Mouse (Mus musculus): Measurements from ENCODE around the gene Parp8. TPM values are rescaled to one million over a fixed set of nuclear protein-coding genes. Genes with fewer than 3 reads are reported as not detected.

The Parp8 gene
- total and polyA plus RNA-seq, 2 experiments from 2014 or later: 24.5 to 40.0 TPM

GRCm38 (mm10) chr13:116949527-116949926 lies 75.8 kb downstream of the Parp8 start:
- TF ChIP-seq CTCF (IDR thresholded peaks at IDR 0.05): no peak
- WGBS: 50% methylated on average over 4 of the region's 4 CpGs

GRCm38 (mm10) chr13:116949056-116949455 lies 76.3 kb downstream of the Parp8 start:
- Histone ChIP-seq H3K27me3 (ENCODE audit: insufficient read depth, low read length) (no peaks in the 10 kb centered on the region), H3K4me2 (ENCODE audit: low read depth, low read length, poor library complexity, severe bottlenecking) (no peak overlapping the region), H3K9me3 (ENCODE audit: low read length) (no peaks in the 10 kb centered on the region), H3K36me3 (ENCODE audit: insufficient read depth, low read length) (no peaks in the 10 kb centered on the region), H3K4me3 (ENCODE audit: low read depth, low read length) (no peak overlapping the region), H3K27ac (ENCODE audit: low read depth, low read length) (no peak overlapping the region), H3K4me1 (ENCODE audit: insufficient read depth, low read length) (no peaks in the 10 kb centered on the region; the same call in 1 of the 2 replicates), H3K9ac (replicated peaks; ENCODE audit: low read length, poor library complexity, severe bottlenecking) (no peak overlapping the region)
- no peak for TF ChIP-seq CTCF (IDR thresholded peaks at IDR 0.05)
- 85% methylated on average over 6 of the region's 6 CpGs for WGBS
- DNase-seq (ENCODE audit: low spot score) (no peak), ATAC-seq (ENCODE audit: low FRiP score) (no peak)

More at GRCm38 (mm10) chr13:116949527-116949926, 75.8 kb downstream of the Parp8 start:
- Histone ChIP-seq H3K27me3 (ENCODE audit: insufficient read depth, low read length) (no peaks in the 10 kb centered on the region), H3K36me3 (ENCODE audit: insufficient read depth, low read length) (no peaks in the 10 kb centered on the region), H3K4me3 (ENCODE audit: low read depth, low read length) (no peak overlapping the region), H3K27ac (ENCODE audit: low read depth, low read length) (no peak overlapping the region), H3K4me1 (ENCODE audit: insufficient read depth, low read length) (no peaks in the 10 kb centered on the region; the same call in 1 of the 2 replicates), H3K9me3 (ENCODE audit: low read length) (no peaks in the 10 kb centered on the region), H3K9ac (replicated peaks; ENCODE audit: low read length, poor library complexity, severe bottlenecking) (no peak overlapping the region), H3K4me2 (ENCODE audit: low read depth, low read length, poor library complexity, severe bottlenecking) (no peak overlapping the region)
- DNase-seq (ENCODE audit: low spot score) (no peak), ATAC-seq (ENCODE audit: low FRiP score) (no peak)

GRCm38 (mm10) chr13:116948299-116948659 lies 77.1 kb downstream of the Parp8 start:
- no peak overlapping the region for H3K27ac ChIP-seq (ENCODE audit: low read depth, low read length)
- ATAC-seq (ENCODE audit: low FRiP score) (no peak), DNase-seq (ENCODE audit: low spot score) (no peak)
- H3K4me2 ChIP-seq (ENCODE audit: low read depth, low read length, poor library complexity, severe bottlenecking): no peak overlapping the region
- no peak overlapping the region for H3K9ac ChIP-seq (replicated peaks; ENCODE audit: low read length, poor library complexity, severe bottlenecking)
- no peak for TF ChIP-seq CTCF (IDR thresholded peaks at IDR 0.05)
- no peaks in the 10 kb centered on the region for H3K9me3 ChIP-seq (ENCODE audit: low read length)
- 65% methylated on average over 5 of the region's 5 CpGs for WGBS
- H3K36me3 ChIP-seq (ENCODE audit: insufficient read depth, low read length): no peaks in the 10 kb centered on the region
- no peaks in the 10 kb centered on the region; the same call in 1 of the 2 replicates for H3K4me1 ChIP-seq (ENCODE audit: insufficient read depth, low read length)
- H3K4me3 ChIP-seq (ENCODE audit: low read depth, low read length): no peak overlapping the region
- H3K27me3 ChIP-seq (ENCODE audit: insufficient read depth, low read length): no peaks in the 10 kb centered on the region

GRCm38 (mm10) chr13:116947611-116948298 lies 77.6 kb downstream of the Parp8 start:
- Histone ChIP-seq H3K27me3 (ENCODE audit: insufficient read depth, low read length) (no peaks in the 10 kb centered on the region), H3K4me1 (ENCODE audit: insufficient read depth, low read length) (no peaks in the 10 kb centered on the region; the same call in 1 of the 2 replicates), H3K36me3 (ENCODE audit: insufficient read depth, low read length) (no peaks in the 10 kb centered on the region), H3K4me3 (ENCODE audit: low read depth, low read length) (no peak overlapping the region), H3K9ac (replicated peaks; ENCODE audit: low read length, poor library complexity, severe bottlenecking) (no peak overlapping the region), H3K27ac (ENCODE audit: low read depth, low read length) (no peak overlapping the region), H3K9me3 (ENCODE audit: low read length) (no peaks in the 10 kb centered on the region), H3K4me2 (ENCODE audit: low read depth, low read length, poor library complexity, severe bottlenecking) (no peak overlapping the region)
- WGBS: 60% methylated on average over 9 of the region's 9 CpGs
- TF ChIP-seq CTCF (IDR thresholded peaks at IDR 0.05): no peak
- ATAC-seq (ENCODE audit: low FRiP score): no peak
- no peak for DNase-seq (ENCODE audit: low spot score)

- 82% methylated on average over 4 of the region's 4 CpGs for WGBS
- H3K4me3 ChIP-seq (ENCODE audit: low read depth, low read length): no peak overlapping the region
- no peak for ATAC-seq (ENCODE audit: low FRiP score)
Observed at GRCm38 (mm10) chr13:116946566-116946965, 78.8 kb downstream of the Parp8 start.

GRCm38 (mm10) chr13:116941280-116942015 lies 83.9 kb downstream of the Parp8 start:
- no peak for TF ChIP-seq CTCF (IDR thresholded peaks at IDR 0.05)
- Histone ChIP-seq H3K36me3 (ENCODE audit: insufficient read depth, low read length) (no peaks in the 10 kb centered on the region), H3K9ac (replicated peaks; ENCODE audit: low read length, poor library complexity, severe bottlenecking) (no peak overlapping the region), H3K4me1 (ENCODE audit: insufficient read depth, low read length) (no peaks in the 10 kb centered on the region), H3K27me3 (ENCODE audit: insufficient read depth, low read length) (no peaks in the 10 kb centered on the region), H3K27ac (ENCODE audit: low read depth, low read length) (no peak overlapping the region), H3K9me3 (ENCODE audit: low read length) (no peaks in the 10 kb centered on the region), H3K4me2 (ENCODE audit: low read depth, low read length, poor library complexity, severe bottlenecking) (no peak overlapping the region), H3K4me3 (ENCODE audit: low read depth, low read length) (no peak overlapping the region)
- 55% methylated on average over 13 of the region's 13 CpGs for WGBS
- no peak for ATAC-seq (ENCODE audit: low FRiP score)
- DNase-seq (ENCODE audit: low spot score): no peak

More at GRCm38 (mm10) chr13:116946566-116946965, 78.8 kb downstream of the Parp8 start:
- no peaks in the 10 kb centered on the region for H3K36me3 ChIP-seq (ENCODE audit: insufficient read depth, low read length)
- H3K4me2 ChIP-seq (ENCODE audit: low read depth, low read length, poor library complexity, severe bottlenecking): no peak overlapping the region
- H3K27ac ChIP-seq (ENCODE audit: low read depth, low read length): no peak overlapping the region
- no peaks in the 10 kb centered on the region; the same call in 1 of the 2 replicates for H3K4me1 ChIP-seq (ENCODE audit: insufficient read depth, low read length)
- no peak for TF ChIP-seq CTCF (IDR thresholded peaks at IDR 0.05)
- DNase-seq (ENCODE audit: low spot score): no peak
- no peaks in the 10 kb centered on the region for H3K27me3 ChIP-seq (ENCODE audit: insufficient read depth, low read length)
- no peak overlapping the region for H3K9ac ChIP-seq (replicated peaks; ENCODE audit: low read length, poor library complexity, severe bottlenecking)
- H3K9me3 ChIP-seq (ENCODE audit: low read length): no peaks in the 10 kb centered on the region
